Mouse (Mus musculus): ENCODE measurements around the gene Sdhaf1.

- TF ChIP-seq CTCF (IDR thresholded peaks at IDR 0.05; ENCODE audit: insufficient read depth, low read length) (no peak), POLR2A (IDR thresholded peaks at IDR 0.05; ENCODE audit: borderline replicate concordance, extremely low read depth, low read depth, low read length) (no peak)
Measured at GRCm38 (mm10) chr7:30281522-30281921, 42.2 kb downstream of the Sdhaf1 start.
